ENCODE assay signal across 8 mouse cellular contexts in genomic region chr2:54118881-54119280, GRCm38 (mm10). TPM values are rescaled to one million over a fixed set of nuclear protein-coding genes. Genes with fewer than 3 reads are reported as not detected.
A peak's percentile ranks its signal among the peaks of the same experiment; 100 is the strongest.
DNase-seq lines count a peak whose midpoint lies in the region; ATAC-seq and TF ChIP-seq lines count a peak whose summit lies in the region.

No protein-coding gene starts in this region.

- no peak overlapping the region for H3K4me3 ChIP-seq in forebrain, embryonic 16.5 days (replicated peaks; ENCODE audit: low read length)

- H3K36me3 ChIP-seq in forebrain, embryonic 16.5 days (ENCODE audit: control insufficient read depth, insufficient read depth) = no peaks in the 10 kb centered on the region

- ATAC-seq in Patski = no peak
- peak; percentile 45 for ATAC-seq in forebrain, embryonic 16.5 days

- no peak overlapping the region for H3K4me2 ChIP-seq in forebrain, embryonic 16.5 days (ENCODE audit: low read length)

- TF ChIP-seq CTCF in Patski (IDR thresholded peaks at IDR 0.05) = peak; percentile 42

- peak; percentile 15 for DNase-seq in heart, postnatal 4 days
- DNase-seq in heart, adult 11 months = no peak
- peak; percentile 58 for DNase-seq in 416B (ENCODE audit: low read depth)
- no peak for DNase-seq in Patski (ENCODE audit: low read depth, low spot score)
- DNase-seq in lung, postnatal 14 days = peak; percentile 55
- DNase-seq in yolk sac, embryonic 10.5 days (ENCODE audit: low spot score) = no peak
- DNase-seq in T-cell, adult 2 months (ENCODE audit: low spot score) = no peak

- no peak overlapping the region for H3K27ac ChIP-seq in forebrain, embryonic 16.5 days (ENCODE audit: low read length)

- peaks cover 17% of the 10 kb centered on the region for H3K27me3 ChIP-seq in Patski
- no peaks in the 10 kb centered on the region for H3K27me3 ChIP-seq in forebrain, embryonic 16.5 days (replicated peaks; ENCODE audit: control insufficient read depth, insufficient read depth, low read length)

- CTCF ChIA-PET in Patski (lab: Charles Lee) = no interaction called here

- no peaks in the 10 kb centered on the region for H3K4me1 ChIP-seq in forebrain, embryonic 16.5 days (replicated peaks; ENCODE audit: control insufficient read depth, insufficient read depth, low read length)

- H3K9ac ChIP-seq in forebrain, embryonic 16.5 days (replicated peaks; ENCODE audit: low read depth, low read length) = no peak overlapping the region

- H3K9me3 ChIP-seq in forebrain, embryonic 16.5 days (ENCODE audit: control insufficient read depth, low read length) = no peaks in the 10 kb centered on the region

- in situ Hi-C loops in Patski (cut with MboI; ENCODE audit: low pct_unique_long_range_greater_than_20kb) = loop anchor here (10.0 to 25.0 kb wide), 4 partner anchors 782 to 1482 kb away; no protein-coding TSS in a partner anchor

- 19% methylated on average over 3 of the region's 3 CpGs for WGBS in forebrain, embryonic 16.5 days

- POLR2A ChIA-PET in Patski (lab: Charles Lee) = no interaction called here

RNA-seq across cellular contexts. Expression of gene Rprm, which starts 33.5 kb away (rescaled TPM):
- total RNA-seq in heart, postnatal 4 days (2021) = under 1 TPM; 0.31 to 0.36 TPM
- not detected for polyA plus RNA-seq in Patski (2021)
- polyA plus RNA-seq in forebrain, embryonic 16.5 days (2015; fragmentation: Nextera tagmentation; extraction: Ambion mirVana) = 296 and 310 TPM in 2 replicates

Comparison
In these comparisons a context has a peak if more than half of its experiments do, and no peak if none do; other contexts are left out.
1. DNase-seq: peak in heart, postnatal 4 days (single experiment), 416B (single experiment) and lung, postnatal 14 days (single experiment); none in heart, adult 11 months (single experiment), Patski (single experiment), yolk sac, embryonic 10.5 days (single experiment) and T-cell, adult 2 months (single experiment).
2. RNA of gene Rprm, which starts 33.5 kb away (polyA plus RNA-seq): 296 to 310 TPM in forebrain, embryonic 16.5 days; not detected in Patski (single experiment); every median in the first group is over 100 times any median in the second.